Mouse (Mus musculus) cerebellum, postnatal 14 days (tissue): Measurements from ENCODE around the gene Klk6.

Experiments used
- DNase-seq, 2 experiments: peaks; one replicate each; pipeline ENCODE4 v3.0.0; 2021; ENCODE audit warnings: mixed read lengths in 2 of 2

The Klk6 gene

DNA sequence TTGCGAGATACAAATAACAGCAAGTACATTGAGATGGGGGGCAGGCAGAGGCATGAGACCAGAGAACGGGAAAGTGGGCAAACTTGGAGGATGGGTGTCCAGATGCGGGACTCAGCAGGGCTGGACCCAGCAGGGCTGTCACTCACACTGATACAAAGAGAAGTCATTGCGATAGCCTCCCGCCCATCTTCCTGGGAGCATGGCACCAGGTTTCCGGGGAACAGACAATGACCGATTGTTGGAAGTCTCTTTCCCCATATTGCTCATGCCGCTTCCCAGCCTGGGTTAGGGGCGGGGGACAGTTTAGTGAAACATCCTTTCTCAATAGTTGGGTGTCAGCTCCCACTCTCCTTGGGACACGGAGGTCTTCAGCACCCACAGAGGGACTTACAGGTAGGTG, at the start of gene Klk6:
Klk6 (plus strand) TSS at position 301 of the 400 bp plus-strand sequence.
- no peak for DNase-seq

- DNase-seq = no peak
Observed at GRCm38 (mm10) chr7:43774802-43775201, 49.5 kb upstream of the Klk6 start.

DNA sequence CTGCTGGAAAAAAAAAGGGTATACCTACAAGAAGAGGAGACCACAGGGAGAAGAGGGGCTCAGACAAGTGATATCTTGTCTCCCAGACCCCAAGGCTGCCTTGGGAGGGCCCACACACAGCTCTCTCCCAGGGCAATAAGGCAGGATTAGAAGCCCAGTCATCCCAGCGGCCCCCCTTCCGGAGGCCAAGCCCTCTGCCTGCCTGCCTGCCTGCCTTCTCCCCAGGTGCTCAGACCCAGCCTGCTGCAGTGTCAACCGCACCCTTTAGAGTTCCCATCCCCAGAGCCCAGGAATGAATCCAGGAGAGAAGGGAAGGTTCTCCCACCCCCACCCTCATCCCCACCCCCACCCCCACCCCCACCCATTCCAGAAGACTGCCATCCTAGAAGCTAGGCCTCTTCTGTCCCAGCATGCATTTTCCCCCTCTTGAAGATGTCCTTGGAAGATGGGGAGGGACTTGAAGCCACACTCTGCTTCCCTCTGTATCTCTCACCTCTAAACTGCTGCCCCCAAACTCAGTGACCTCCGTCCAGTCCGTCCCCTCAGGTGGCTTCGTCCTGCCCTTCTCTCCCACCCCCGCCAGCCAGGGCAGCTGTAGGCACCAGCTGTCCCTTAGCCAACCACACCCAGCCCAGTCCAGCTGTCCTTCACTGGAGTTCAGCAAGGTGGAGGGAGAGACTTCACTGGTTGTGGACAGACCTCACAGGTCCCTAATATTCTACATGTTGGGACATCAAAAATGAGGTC, 48.8 kb upstream of the Klk6 start:
- no peak for DNase-seq

- no peak for DNase-seq
Observed at GRCm38 (mm10) chr7:43776506-43776905, 47.8 kb upstream of the Klk6 start.

DNA sequence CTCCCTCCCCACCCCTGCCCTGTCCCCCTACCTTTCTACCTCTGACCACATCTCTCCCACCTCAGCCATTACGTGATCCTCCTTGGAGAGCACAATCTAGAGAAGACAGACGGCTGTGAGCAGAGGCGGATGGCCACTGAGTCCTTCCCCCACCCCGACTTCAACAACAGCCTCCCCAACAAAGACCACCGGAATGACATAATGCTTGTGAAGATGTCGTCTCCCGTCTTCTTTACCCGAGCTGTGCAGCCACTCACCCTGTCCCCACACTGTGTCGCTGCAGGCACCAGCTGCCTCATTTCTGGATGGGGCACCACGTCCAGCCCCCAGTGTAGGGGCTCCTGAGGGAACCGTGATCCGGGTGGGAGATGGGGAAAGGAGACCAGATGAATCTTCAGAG, 46.9 kb upstream of the Klk6 start:
- DNase-seq = no peak

GRCm38 (mm10) chr7:43778176-43778970, 45.9 kb upstream of the Klk6 start:
- no peak for DNase-seq

DNA sequence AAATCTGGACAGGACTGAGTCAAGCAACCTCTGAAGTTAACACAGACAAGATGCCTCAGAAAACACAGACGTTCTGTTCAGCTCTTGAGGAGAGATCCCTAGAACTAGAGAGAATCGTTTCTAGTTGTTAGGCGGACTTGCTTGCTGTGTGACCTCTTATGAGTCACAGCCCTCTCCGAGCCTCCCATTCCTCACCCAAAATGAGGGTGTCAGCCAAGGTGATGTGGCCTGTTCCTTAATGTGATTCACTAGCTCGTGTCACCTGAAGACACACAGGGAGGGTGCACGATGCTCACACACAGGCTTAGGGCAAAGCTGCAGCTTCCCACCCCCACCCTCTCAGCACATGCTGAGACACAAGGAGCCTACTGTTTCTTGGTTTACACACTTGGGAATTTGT, 44.1 kb upstream of the Klk6 start:
- DNase-seq = no peak

DNA sequence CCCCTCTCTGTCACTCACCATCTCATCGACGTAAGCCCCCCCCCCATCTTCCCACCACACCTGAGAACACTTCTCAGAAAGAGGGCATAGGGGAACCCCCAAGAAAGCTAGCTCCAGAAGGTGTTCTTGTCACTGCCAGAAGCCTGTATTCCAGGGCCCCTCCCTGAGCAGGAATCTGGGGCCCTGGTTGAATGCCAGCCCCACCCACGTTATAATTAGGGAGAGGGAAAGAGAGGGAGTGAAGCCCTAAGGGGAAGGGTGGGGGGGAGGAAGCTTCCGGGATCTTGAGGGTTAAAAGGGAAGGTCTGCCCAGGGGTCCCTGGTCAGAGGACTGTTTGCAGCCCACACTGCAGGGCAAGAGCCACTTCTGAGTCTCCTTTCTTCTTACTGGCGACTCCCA, 43.6 kb upstream of the Klk6 start, which contains the start of gene Klk10:
Klk10 (plus strand) TSS at position 290 of the 400 bp plus-strand sequence.
- DNase-seq = no peak

DNA sequence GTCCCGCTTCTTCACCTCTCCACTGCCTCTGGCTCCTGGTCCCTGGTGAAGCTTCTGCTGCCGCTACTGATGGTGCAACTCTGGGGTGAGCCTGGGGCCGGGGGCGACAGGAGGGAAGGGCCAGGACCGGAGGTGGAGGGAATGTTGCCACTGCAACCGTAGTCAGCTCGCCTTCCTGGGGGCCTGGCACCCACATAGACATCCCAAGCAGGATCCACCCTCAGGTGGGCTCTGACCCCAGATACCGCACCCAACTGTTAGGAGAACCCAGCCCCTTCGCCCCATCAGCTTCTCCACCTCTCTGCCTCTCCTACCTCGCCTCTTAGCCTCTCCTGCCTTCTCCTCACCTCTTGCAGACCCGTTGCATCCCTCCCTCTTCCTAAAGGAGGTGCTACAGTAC, 42.8 kb upstream of the Klk6 start:
- DNase-seq = no peak

DNA sequence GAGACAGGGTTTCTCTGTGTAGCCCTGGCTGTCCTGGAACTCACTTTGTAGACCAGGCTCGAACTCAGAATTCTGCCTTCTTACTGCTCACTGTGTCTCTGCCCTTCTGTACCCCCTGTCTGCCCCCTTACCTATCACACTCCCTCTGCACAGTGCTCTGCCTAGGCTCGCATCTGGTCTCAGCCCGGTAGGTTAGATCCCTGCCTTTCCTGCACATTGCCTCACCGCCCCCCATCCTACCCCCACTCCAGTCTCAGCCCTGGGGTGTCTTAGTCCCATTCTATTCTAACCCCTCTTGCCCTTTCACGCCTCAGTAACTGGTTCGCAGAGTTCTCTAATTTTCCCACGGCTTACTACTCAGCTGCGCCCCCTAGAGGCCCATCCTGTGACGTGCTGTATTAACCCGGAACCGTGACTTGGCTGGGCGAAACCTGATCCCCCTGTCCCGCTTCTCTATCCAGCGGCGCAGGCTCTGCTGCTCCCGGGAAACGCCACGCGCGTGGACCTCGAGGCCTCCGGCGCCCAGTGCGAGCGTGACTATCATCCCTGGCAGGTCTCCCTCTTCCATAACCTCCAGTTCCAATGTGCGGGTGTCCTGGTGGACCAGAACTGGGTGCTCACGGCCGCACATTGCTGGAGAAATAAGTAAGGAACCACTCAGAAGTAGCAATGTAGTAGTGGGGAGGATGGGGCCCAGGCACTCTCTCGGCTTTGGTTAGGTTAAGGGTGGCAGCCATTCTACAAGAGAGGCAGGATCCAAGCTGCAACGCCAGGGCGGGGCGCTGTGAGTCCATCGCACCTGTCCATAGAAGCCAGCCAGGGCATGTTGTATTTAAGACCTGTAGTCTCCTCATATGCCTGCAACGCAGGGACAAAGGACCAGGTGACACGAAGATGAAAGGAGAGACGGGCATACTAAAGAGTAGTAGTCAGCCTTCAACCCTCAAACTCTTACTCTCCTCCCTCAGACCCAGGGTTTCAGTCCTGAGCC, 41.7 kb upstream of the Klk6 start:
- peak; percentile 66 to 81 for DNase-seq

DNA sequence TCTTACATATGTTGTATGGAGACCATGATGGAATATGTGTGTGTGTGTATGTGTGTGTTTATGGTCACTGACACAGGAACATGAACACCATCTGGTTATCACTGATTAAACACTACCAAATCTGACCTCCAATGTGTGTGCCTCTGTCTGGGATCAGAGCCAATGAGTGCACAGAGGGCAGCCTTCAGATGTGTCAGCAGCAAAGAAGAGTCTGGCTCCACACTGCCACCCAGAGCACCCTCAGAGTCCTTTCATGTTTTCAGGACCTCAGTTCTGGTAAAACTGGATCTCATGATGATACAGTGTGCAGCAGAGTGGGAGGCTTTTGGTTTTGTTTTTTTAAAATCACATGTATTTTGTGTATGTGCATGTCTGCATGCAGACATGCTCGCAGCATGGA, 39.0 kb upstream of the Klk6 start:
- no peak for DNase-seq

DNA sequence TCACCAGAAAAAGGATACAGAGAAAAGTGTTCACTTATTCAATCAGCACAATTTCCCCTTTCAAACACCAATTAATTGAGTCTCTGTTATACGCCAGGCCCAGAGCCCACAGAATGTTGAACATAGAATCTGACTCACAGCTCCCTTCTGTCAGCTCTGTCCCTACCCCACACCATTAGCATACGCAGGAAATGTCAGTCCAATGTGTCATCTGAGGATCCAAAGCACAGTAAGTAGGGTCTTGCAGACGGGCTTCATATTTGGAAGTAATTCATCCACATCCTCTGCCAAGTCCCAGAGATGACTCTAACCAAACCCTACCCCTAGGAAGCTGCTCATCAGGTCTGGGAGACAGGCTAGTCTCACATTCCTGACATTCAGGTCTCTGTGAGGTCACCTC, 36.2 kb upstream of the Klk6 start:
- no peak for DNase-seq

DNA sequence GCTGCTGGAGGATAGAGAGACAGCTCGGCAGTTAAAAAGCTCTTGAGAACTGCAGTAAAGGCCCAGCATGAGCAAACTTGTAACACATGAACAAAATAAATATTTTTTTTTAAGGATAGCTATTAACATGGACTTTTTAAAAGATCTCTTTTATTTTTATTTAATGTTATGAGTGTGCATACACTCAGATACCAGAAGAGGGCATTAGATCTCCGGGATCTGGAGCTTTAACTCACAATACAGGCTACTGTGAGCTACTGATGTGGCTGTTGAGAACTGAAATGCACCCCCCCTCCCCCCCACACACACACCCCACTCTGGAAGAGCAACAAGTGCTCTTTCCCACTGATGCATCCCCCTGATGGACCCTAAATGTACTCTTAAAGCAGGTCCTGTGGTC, 35.0 kb upstream of the Klk6 start:
- DNase-seq = no peak

DNA sequence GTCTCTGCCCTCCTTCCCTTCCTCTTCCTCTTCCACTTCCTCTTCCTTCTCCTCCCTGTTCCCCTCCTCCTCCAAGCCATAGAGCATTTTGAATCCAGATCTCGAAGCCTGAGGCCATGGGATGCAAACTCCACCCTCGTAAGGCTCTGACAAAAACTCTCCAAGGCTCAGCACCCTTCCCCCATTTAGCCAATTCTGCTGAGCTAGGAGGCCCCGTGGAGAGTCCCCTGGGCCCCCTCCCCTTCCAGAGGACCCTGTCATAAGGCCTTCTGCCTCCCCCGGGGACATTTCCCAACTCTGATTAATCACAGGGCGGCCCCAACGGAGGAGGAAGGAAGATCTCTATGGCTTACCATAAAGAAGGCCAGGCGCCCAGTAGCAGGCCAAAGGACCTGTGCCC, 32.7 kb upstream of the Klk6 start, which contains the start of gene Klk9:
Klk9 (plus strand) TSS at position 301 of the 400 bp plus-strand sequence.
- no peak for DNase-seq

- no peak for DNase-seq
Observed at GRCm38 (mm10) chr7:43796355-43796754, 27.9 kb upstream of the Klk6 start.

- no peak for DNase-seq
Observed at GRCm38 (mm10) chr7:43797333-43797769, 26.9 kb upstream of the Klk6 start, which contains the start of gene Klk8. Klk8 (plus strand) TSS chr7:43797577.

GRCm38 (mm10) chr7:43797844-43798462, 26.3 kb upstream of the Klk6 start:
- DNase-seq = no peak

DNA sequence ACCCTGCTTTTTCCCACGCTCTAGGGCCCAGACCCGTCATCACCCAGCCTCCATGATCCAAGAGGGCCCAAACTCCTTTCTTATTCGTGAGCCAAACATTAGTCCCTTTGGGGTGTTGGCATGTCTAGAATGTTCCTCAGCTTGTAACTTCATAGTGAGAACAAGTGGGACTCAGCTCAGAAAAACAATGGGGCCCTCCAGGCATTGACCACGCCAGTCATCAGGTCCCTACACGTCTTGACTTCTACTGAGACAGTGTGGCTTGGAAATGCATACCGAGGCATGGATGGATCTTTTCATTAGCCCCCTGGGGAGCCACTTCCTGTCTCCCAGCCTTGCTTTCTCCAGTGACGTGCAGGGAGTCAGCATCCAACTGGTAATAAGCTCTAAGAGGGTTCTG, 24.4 kb upstream of the Klk6 start:
- DNase-seq = no peak

DNA sequence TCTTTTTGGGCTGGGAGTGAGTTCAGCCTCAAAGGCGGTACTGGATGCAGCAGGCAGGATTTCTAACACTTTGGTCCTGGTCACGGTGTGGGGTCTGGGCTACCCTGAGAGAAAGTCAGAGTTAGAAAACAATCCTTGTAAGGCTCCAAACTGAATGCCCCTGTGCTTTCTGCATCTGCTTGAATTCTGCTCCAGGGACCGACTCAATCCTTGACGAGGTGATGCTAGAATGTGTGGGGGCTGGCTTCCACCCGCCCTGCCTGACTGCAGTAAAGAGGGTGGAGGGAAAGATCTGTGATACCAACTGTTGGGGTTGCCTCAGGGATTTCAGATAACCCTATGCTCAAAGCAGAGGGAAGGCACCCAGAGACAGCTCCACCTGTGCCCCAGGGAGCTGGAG, 13.3 kb upstream of the Klk6 start, which contains the start of gene Klk7:
Klk7 (plus strand) TSS at position 301 of the 400 bp plus-strand sequence.
- no peak for DNase-seq

GRCm38 (mm10) chr7:43815211-43815610, 9.1 kb upstream of the Klk6 start:
- DNase-seq = no peak

DNA sequence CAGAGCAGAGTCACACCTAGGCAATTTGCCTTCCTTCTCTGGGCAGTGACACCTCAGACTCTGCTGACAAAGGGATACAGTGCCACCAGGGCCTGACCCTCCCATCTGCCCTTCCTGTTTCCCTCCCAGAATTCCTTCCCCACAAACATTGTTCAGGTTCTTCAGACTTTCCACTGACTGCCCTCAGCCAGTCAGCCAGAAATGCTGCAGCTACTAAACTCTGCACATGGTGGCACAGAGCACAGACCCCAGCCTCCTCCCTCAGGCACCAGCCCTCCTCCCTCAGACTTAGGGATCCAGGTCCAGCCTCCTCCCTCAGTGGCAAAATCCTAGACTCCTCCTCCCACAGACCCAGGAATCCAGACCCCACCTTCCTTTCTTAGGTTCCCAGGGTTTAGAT, 7.6 kb upstream of the Klk6 start:
- no peak for DNase-seq

DNA sequence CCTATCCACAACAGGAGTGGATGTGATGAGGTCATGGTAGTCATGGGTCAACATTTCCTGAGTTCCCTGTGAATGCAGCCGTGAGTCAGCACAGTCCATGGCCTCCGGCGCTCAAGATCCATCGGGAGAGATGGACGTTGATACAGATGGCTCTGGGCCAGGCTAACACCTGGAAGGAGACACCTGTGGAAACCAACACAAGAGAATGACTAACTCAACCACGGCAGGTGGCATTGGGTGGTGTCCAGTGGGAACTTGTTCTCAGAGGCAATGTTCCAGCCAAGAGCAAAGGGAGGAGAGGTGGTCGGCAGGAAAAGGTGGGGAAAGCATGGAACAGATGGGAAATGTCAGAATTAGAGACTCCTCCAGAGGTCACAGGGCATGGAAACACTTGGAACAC, 2.7 kb upstream of the Klk6 start:
- no peak for DNase-seq
